Mouse (Mus musculus) myocyte (in vitro differentiated cells): ENCODE measurements at regions not wholly inside any gene's neighbourhood (a gene's known extent, or its start where the extent isn't known, plus 50 kb on each side); places are given as distances from the start of the nearest gene placed in this dataset.
A peak's percentile ranks its signal among the peaks of the same experiment; 100 is the strongest.

Source experiments
- H3K27me3 ChIP-seq: one replicate; pipeline ENCODE4 v1.6.1; 2011; ENCODE audit not compliant: control insufficient read depth, insufficient read depth, insufficient read length
- H3K36me3 ChIP-seq: one replicate; pipeline ENCODE4 v1.6.1; 2011; ENCODE audit not compliant: control insufficient read depth, insufficient read depth
- H3K4me2 ChIP-seq: one replicate; pipeline ENCODE4 v1.6.1; 2011; ENCODE audit warnings: low read depth, control low read depth
- H3K4me3 ChIP-seq: one replicate; pipeline ENCODE4 v1.5.1; 2011; ENCODE audit warnings: mild to moderate bottlenecking, control low read depth, moderate library complexity
- H3K79me2 ChIP-seq: one replicate; pipeline ENCODE4 v1.6.1; 2011; ENCODE audit not compliant: control insufficient read depth, insufficient read depth
- H3ac ChIP-seq: one replicate; pipeline ENCODE4 v1.6.1; 2011; ENCODE audit not compliant: control insufficient read depth, insufficient read length
- CEBPB ChIP-seq: IDR thresholded peaks from 2 replicates; pipeline ENCODE4 v1.6.1; 2011; ENCODE audit warnings: mild to moderate bottlenecking, moderate library complexity; ENCODE audit not compliant: poor library complexity, insufficient read depth, severe bottlenecking
- E2F4 ChIP-seq: IDR thresholded peaks from one replicate; pipeline ENCODE4 v1.6.1; 2011; ENCODE audit warnings: mild to moderate bottlenecking, control low read depth, moderate library complexity; ENCODE audit not compliant: insufficient read depth
- MAX ChIP-seq: IDR thresholded peaks from one replicate; pipeline ENCODE4 v1.6.1; 2011; ENCODE audit warnings: low read depth, mild to moderate bottlenecking, control low read depth
- MYOD1 ChIP-seq, 3 experiments: IDR thresholded peaks; one replicate each; pipeline ENCODE4 v1.6.1; 2011; ENCODE audit warnings: control low read depth in 2 of 3, low read depth in 2 of 3, mild to moderate bottlenecking in 2 of 3, moderate library complexity in 1 of 3; ENCODE audit not compliant: insufficient read length in 2 of 3, control insufficient read depth in 1 of 3
- MYOG ChIP-seq, 3 experiments: IDR thresholded peaks; one replicate each; pipeline ENCODE4 v1.6.1; 2011; ENCODE audit warnings: control low read depth in 2 of 3, low read depth in 2 of 3, mild to moderate bottlenecking in 2 of 3; ENCODE audit not compliant: insufficient read length in 2 of 3, control insufficient read depth in 1 of 3, insufficient read depth in 1 of 3
- POLR2A ChIP-seq: IDR thresholded peaks from one replicate; pipeline ENCODE4 v1.6.1; 2011; ENCODE audit warnings: low read depth, mild to moderate bottlenecking, control low read depth, moderate library complexity; ENCODE audit not compliant: insufficient read length
- POLR2AphosphoS2 ChIP-seq: IDR thresholded peaks from one replicate; pipeline ENCODE4 v1.6.1; 2011; ENCODE audit warnings: low read depth, control low read depth; ENCODE audit not compliant: insufficient read length
- REST ChIP-seq: IDR thresholded peaks from one replicate; pipeline ENCODE4 v1.6.1; 2011; ENCODE audit warnings: mild to moderate bottlenecking, control low read depth, moderate library complexity; ENCODE audit not compliant: insufficient read depth, insufficient read length
- SRF ChIP-seq: IDR thresholded peaks from one replicate; pipeline ENCODE4 v1.6.1; 2011; ENCODE audit warnings: low read depth; ENCODE audit not compliant: control insufficient read depth, insufficient read length
- TCF12 ChIP-seq: IDR thresholded peaks from one replicate; pipeline ENCODE4 v1.6.1; 2011; ENCODE audit warnings: mild to moderate bottlenecking, control low read depth; ENCODE audit not compliant: poor library complexity, insufficient read depth, severe bottlenecking
- TCF3 ChIP-seq: IDR thresholded peaks from one replicate; pipeline ENCODE4 v1.6.1; 2011; ENCODE audit warnings: low read depth, control low read depth; ENCODE audit not compliant: insufficient read length
- USF1 ChIP-seq: IDR thresholded peaks from one replicate; pipeline ENCODE4 v1.6.1; 2011; ENCODE audit warnings: low read depth, mild to moderate bottlenecking, control low read depth, moderate library complexity

GRCm38 (mm10) chrX:99213565-99214153 lies 77.7 kb downstream of the Efnb1 start:
- H3K4me3 ChIP-seq: no peak overlapping the region
- no peaks in the 10 kb centered on the region for H3K79me2 ChIP-seq
- H3ac ChIP-seq: no peak overlapping the region
- H3K36me3 ChIP-seq: no peaks in the 10 kb centered on the region
- H3K4me2 ChIP-seq: no peak overlapping the region
- H3K27me3 ChIP-seq: no peaks in the 10 kb centered on the region
- TF ChIP-seq POLR2AphosphoS2: no peak
- TF ChIP-seq POLR2A: no peak
- no peak for TF ChIP-seq E2F4
- no peak for TF ChIP-seq REST
- no peak for TF ChIP-seq SRF
- TF ChIP-seq MYOD1 (IDR thresholded peaks at IDR 0.05; ENCODE audit: control insufficient read depth in 1 of 3, insufficient read length in 2 of 3, low read depth in 2 of 3): no peak
- TF ChIP-seq CEBPB: no peak
- no peak for TF ChIP-seq MYOG (IDR thresholded peaks at IDR 0.05; ENCODE audit: control insufficient read depth in 1 of 3, insufficient read depth in 1 of 3, insufficient read length in 2 of 3, low read depth in 2 of 3)
- no peak for TF ChIP-seq TCF12
- no peak for TF ChIP-seq TCF3
- no peak for TF ChIP-seq USF1
- TF ChIP-seq MAX: no peak

DNA sequence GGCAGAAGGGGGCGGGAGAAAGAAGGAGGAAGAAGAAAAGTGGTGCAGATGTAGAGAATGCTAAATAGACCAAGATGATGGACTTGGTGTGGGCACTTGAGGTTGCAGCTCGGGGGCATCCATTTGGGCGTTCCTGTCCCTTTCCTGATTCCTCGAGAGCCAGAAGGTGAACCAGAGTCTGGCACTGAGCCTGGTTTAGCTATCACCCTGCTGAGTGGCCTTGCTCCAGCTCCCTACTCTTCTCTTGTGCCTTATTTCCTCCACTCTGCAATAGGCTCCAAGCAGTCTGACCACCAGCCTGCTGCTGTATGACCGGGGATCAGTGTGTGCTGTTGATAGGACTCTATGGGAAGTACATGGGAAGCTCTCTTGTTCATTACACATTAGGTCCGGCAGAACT lies 68.1 kb downstream of the Efnb1 start:
- no peaks in the 10 kb centered on the region for H3K36me3 ChIP-seq
- H3ac ChIP-seq: no peak overlapping the region
- H3K27me3 ChIP-seq: no peaks in the 10 kb centered on the region
- H3K79me2 ChIP-seq: no peaks in the 10 kb centered on the region
- H3K4me2 ChIP-seq: no peak overlapping the region
- no peak overlapping the region for H3K4me3 ChIP-seq
- TF ChIP-seq TCF12 (no peak), TCF3 (no peak), MYOD1 (IDR thresholded peaks at IDR 0.05; ENCODE audit: control insufficient read depth in 1 of 3, insufficient read length in 2 of 3, low read depth in 2 of 3) (no peak), MAX (no peak), POLR2AphosphoS2 (no peak), CEBPB (no peak), MYOG (IDR thresholded peaks at IDR 0.05; ENCODE audit: control insufficient read depth in 1 of 3, insufficient read depth in 1 of 3, insufficient read length in 2 of 3, low read depth in 2 of 3) (no peak), USF1 (no peak), SRF (no peak), REST (no peak), E2F4 (no peak), POLR2A (no peak)

- TF ChIP-seq USF1: no peak
- TF ChIP-seq REST: no peak
- TF ChIP-seq POLR2AphosphoS2: no peak
- no peak for TF ChIP-seq CEBPB
- no peak for TF ChIP-seq E2F4
- H3K27me3 ChIP-seq: no peaks in the 10 kb centered on the region
- no peak overlapping the region for H3ac ChIP-seq
- no peaks in the 10 kb centered on the region for H3K36me3 ChIP-seq
- H3K4me2 ChIP-seq: no peak overlapping the region
- H3K4me3 ChIP-seq: no peak overlapping the region
- no peaks in the 10 kb centered on the region for H3K79me2 ChIP-seq
These were observed 65.2 kb downstream of the Efnb1 start for GRCm38 (mm10) chrX:99201081-99201480.

GRCm38 (mm10) chrX:99199669-99200068 lies 63.7 kb downstream of the Efnb1 start:
- Histone ChIP-seq H3K79me2 (no peaks in the 10 kb centered on the region), H3K4me2 (peak overlapping the region; percentile 24), H3K4me3 (no peak overlapping the region), H3ac (no peak overlapping the region), H3K27me3 (no peaks in the 10 kb centered on the region), H3K36me3 (no peaks in the 10 kb centered on the region)
- no peak for TF ChIP-seq TCF3
- TF ChIP-seq MYOD1 (IDR thresholded peaks at IDR 0.05; ENCODE audit: control insufficient read depth in 1 of 3, insufficient read length in 2 of 3, low read depth in 2 of 3): no peak
- TF ChIP-seq CEBPB: no peak
- no peak for TF ChIP-seq USF1
- TF ChIP-seq TCF12: no peak
- TF ChIP-seq SRF: no peak
- no peak for TF ChIP-seq MAX
- TF ChIP-seq POLR2A: no peak
- no peak for TF ChIP-seq REST
- no peak for TF ChIP-seq E2F4
- no peak for TF ChIP-seq MYOG (IDR thresholded peaks at IDR 0.05; ENCODE audit: control insufficient read depth in 1 of 3, insufficient read depth in 1 of 3, insufficient read length in 2 of 3, low read depth in 2 of 3)
- no peak for TF ChIP-seq POLR2AphosphoS2
